In genomic region chr5:125403481-125404465, GRCm38 (mm10) we compare ENCODE assay signal across 8 mouse cellular contexts. TPM values are rescaled to one million over a fixed set of nuclear protein-coding genes. Genes with fewer than 3 reads are reported as not detected.
DNase-seq lines count a peak whose midpoint lies in the region; ATAC-seq lines count a peak whose summit lies in the region.

No protein-coding gene starts in this region.

- H3K9me3 ChIP-seq in megakaryocyte, embryonic 14.5 days, result no peaks in the 10 kb centered on the region
- H3K9me3 ChIP-seq in kidney, embryonic 14.5 days (ENCODE audit: control insufficient read depth, low read length), result no peaks in the 10 kb centered on the region
- H3K9me3 ChIP-seq in liver, embryonic 11.5 days (ENCODE audit: control insufficient read depth, low read length), result no peaks in the 10 kb centered on the region
- no peaks in the 10 kb centered on the region for H3K9me3 ChIP-seq in neural tube, embryonic 11.5 days (ENCODE audit: control insufficient read depth, low read length)

- peak; percentile 70 to 76 for DNase-seq in cerebellum, postnatal 36 days
- DNase-seq in heart, adult 8-10 months (ENCODE audit: low spot score), result peak; percentile 82
- peak; percentile 82 for DNase-seq in liver, embryonic 11.5 days (ENCODE audit: low spot score)
- peak; percentile 80 for DNase-seq in neural tube, embryonic 11.5 days (ENCODE audit: low spot score)
- DNase-seq in testis, postnatal 10 days (ENCODE audit: low spot score), result peak; percentile 77

- ATAC-seq in megakaryocyte, adult 5-6 weeks (ENCODE audit: poor library complexity, severe bottlenecking), result no peak
- ATAC-seq in kidney, embryonic 14.5 days (ENCODE audit: low FRiP score, low TSS enrichment), result no peak
- ATAC-seq in liver, embryonic 11.5 days (replicated peaks; ENCODE audit: low FRiP score), result 0 out of 2 replicates have a peak, but pooled peaks have one; percentile 23
- no peak for ATAC-seq in neural tube, embryonic 11.5 days (ENCODE audit: insufficient read depth, low FRiP score, low TSS enrichment)

- H3K4me3 ChIP-seq in megakaryocyte, embryonic 14.5 days (replicated peaks), result peak overlapping the region; percentile 97
- peak overlapping the region; percentile 72 for H3K4me3 ChIP-seq in kidney, embryonic 14.5 days (ENCODE audit: low read length)
- H3K4me3 ChIP-seq in liver, embryonic 11.5 days (ENCODE audit: low read depth, low read length), result peak overlapping the region; percentile 71
- H3K4me3 ChIP-seq in neural tube, embryonic 11.5 days (ENCODE audit: low read depth, low read length), result peak overlapping the region; percentile 28

- H3K27ac ChIP-seq in kidney, embryonic 14.5 days (ENCODE audit: low read depth, low read length), result no peak overlapping the region
- H3K27ac ChIP-seq in liver, embryonic 11.5 days (ENCODE audit: low read depth, low read length), result no peak overlapping the region
- H3K27ac ChIP-seq in neural tube, embryonic 11.5 days (ENCODE audit: low read depth, low read length), result no peak overlapping the region

- 15% methylated on average over 31 of the region's 31 CpGs for WGBS in kidney, embryonic 14.5 days
- 16% methylated on average over 31 of the region's 31 CpGs for WGBS in liver, embryonic 11.5 days
- 16% methylated on average over 31 of the region's 31 CpGs for whole genome bisulfite sequencing in neural tube, embryonic 11.5 days

- peaks cover 47% of the 10 kb centered on the region for H3K4me1 ChIP-seq in megakaryocyte, embryonic 14.5 days
- peaks cover 5% of the 10 kb centered on the region for H3K4me1 ChIP-seq in kidney, embryonic 14.5 days (ENCODE audit: control insufficient read depth, insufficient read depth, low read length)
- H3K4me1 ChIP-seq in liver, embryonic 11.5 days (replicated peaks; ENCODE audit: control insufficient read depth, insufficient read depth, low read length), result peaks cover 20% of the 10 kb centered on the region
- H3K4me1 ChIP-seq in neural tube, embryonic 11.5 days (ENCODE audit: control insufficient read depth, insufficient read depth, low read length), result peaks cover 3% of the 10 kb centered on the region; the same call in 1 of the 2 replicates

- peaks cover 12% of the 10 kb centered on the region for H3K27me3 ChIP-seq in megakaryocyte, embryonic 14.5 days (replicated peaks)
- H3K27me3 ChIP-seq in kidney, embryonic 14.5 days (ENCODE audit: control insufficient read depth, insufficient read depth, low read length), result no peaks in the 10 kb centered on the region
- H3K27me3 ChIP-seq in liver, embryonic 11.5 days (replicated peaks; ENCODE audit: control insufficient read depth, insufficient read depth, low read length), result no peaks in the 10 kb centered on the region
- H3K27me3 ChIP-seq in neural tube, embryonic 11.5 days (ENCODE audit: control insufficient read depth, insufficient read depth, low read length), result no peaks in the 10 kb centered on the region

- peak overlapping the region; percentile 47; the same call in 1 of the 2 replicates for H3K9ac ChIP-seq in kidney, embryonic 14.5 days (ENCODE audit: low read depth, low read length)
- peak overlapping the region; percentile 58 for H3K9ac ChIP-seq in liver, embryonic 11.5 days (ENCODE audit: low read depth, low read length)
- no peak overlapping the region for H3K9ac ChIP-seq in neural tube, embryonic 11.5 days (ENCODE audit: low read length)

- peak overlapping the region; percentile 90 for H3K4me2 ChIP-seq in kidney, embryonic 14.5 days (replicated peaks; ENCODE audit: low read depth, low read length)
- H3K4me2 ChIP-seq in liver, embryonic 11.5 days, result peak overlapping the region; percentile 96
- H3K4me2 ChIP-seq in neural tube, embryonic 11.5 days (ENCODE audit: low read depth), result peak overlapping the region; percentile 45

- H3K36me3 ChIP-seq in megakaryocyte, embryonic 14.5 days (replicated peaks; ENCODE audit: low read length), result no peaks in the 10 kb centered on the region
- H3K36me3 ChIP-seq in kidney, embryonic 14.5 days (ENCODE audit: control insufficient read depth, insufficient read depth, low read length), result no peaks in the 10 kb centered on the region
- H3K36me3 ChIP-seq in liver, embryonic 11.5 days (ENCODE audit: control insufficient read depth, insufficient read depth, low read length), result no peaks in the 10 kb centered on the region
- H3K36me3 ChIP-seq in neural tube, embryonic 11.5 days (ENCODE audit: control insufficient read depth, insufficient read depth, low read length), result no peaks in the 10 kb centered on the region

RNA-seq across cellular contexts. Expression of gene Ubc, which starts 13.8 kb away (rescaled TPM):
- 71.3 and 127 TPM in 2 replicates for polyA plus RNA-seq in megakaryocyte, embryonic 14.5 days (2012; ENCODE audit: insufficient read depth, low replicate concordance)
- total RNA-seq in megakaryocyte, adult 5-6 weeks (2015), result 260 and 265 TPM in 2 replicates
- 355 and 414 TPM in 2 replicates for total RNA-seq in megakaryocyte, adult 5-6 weeks (2017)
- total RNA-seq in heart, adult 8-10 months (2022), result 1,000 to 10,000 TPM in 2 of 4 experiments, 100 to 1,000 TPM in 2; 839 to 1,234 (median 1,027) TPM
- polyA plus RNA-seq in kidney, embryonic 14.5 days (2014; fragmentation: Nextera tagmentation; extraction: Ambion mirVana), result 715 and 1,051 TPM in 2 replicates
- 772 and 827 TPM in 2 replicates for polyA plus RNA-seq in liver, embryonic 11.5 days (2014; fragmentation: Nextera tagmentation; extraction: Ambion mirVana)
- polyA plus RNA-seq in neural tube, embryonic 11.5 days (2014; fragmentation: Nextera tagmentation; extraction: Ambion mirVana), result 1,090 and 1,143 TPM in 2 replicates

RNA-seq across cellular contexts. Expression of gene Gm10382, which starts 14.7 kb away (rescaled TPM):
- polyA plus RNA-seq in megakaryocyte, embryonic 14.5 days (2012; ENCODE audit: insufficient read depth, low replicate concordance), result 0.53 and 1.9 TPM in 2 replicates
- not detected in 2 replicates for total RNA-seq in megakaryocyte, adult 5-6 weeks (2015)
- total RNA-seq in megakaryocyte, adult 5-6 weeks (2017), result 0.11 TPM in 1 of 2 replicates, not detected in the other
- not detected for total RNA-seq in heart, adult 8-10 months (2022)
- polyA plus RNA-seq in kidney, embryonic 14.5 days (2014; fragmentation: Nextera tagmentation; extraction: Ambion mirVana), result 0.16 and 0.41 TPM in 2 replicates
- 0.18 and 0.34 TPM in 2 replicates for polyA plus RNA-seq in liver, embryonic 11.5 days (2014; fragmentation: Nextera tagmentation; extraction: Ambion mirVana)
- polyA plus RNA-seq in neural tube, embryonic 11.5 days (2014; fragmentation: Nextera tagmentation; extraction: Ambion mirVana), result 0.46 TPM in 1 of 2 replicates, not detected in the other

RNA-seq across cellular contexts. Expression of gene Dhx37, which starts 30.1 kb away (rescaled TPM):
- polyA plus RNA-seq in megakaryocyte, embryonic 14.5 days (2012; ENCODE audit: insufficient read depth, low replicate concordance), result 14.4 and 23.5 TPM in 2 replicates
- 6.6 and 13.9 TPM in 2 replicates for total RNA-seq in megakaryocyte, adult 5-6 weeks (2015)
- 15.7 and 29.0 TPM in 2 replicates for total RNA-seq in megakaryocyte, adult 5-6 weeks (2017)
- total RNA-seq in heart, adult 8-10 months (2022), result 10 to 100 TPM; 11.8 to 14.2 (median 12.6) TPM
- polyA plus RNA-seq in kidney, embryonic 14.5 days (2014; fragmentation: Nextera tagmentation; extraction: Ambion mirVana), result 7.7 and 14.4 TPM in 2 replicates
- polyA plus RNA-seq in liver, embryonic 11.5 days (2014; fragmentation: Nextera tagmentation; extraction: Ambion mirVana), result 18.5 and 19.4 TPM in 2 replicates
- polyA plus RNA-seq in neural tube, embryonic 11.5 days (2014; fragmentation: Nextera tagmentation; extraction: Ambion mirVana), result 11.1 and 13.4 TPM in 2 replicates

RNA-seq across cellular contexts. Expression of gene Bri3bp, which starts 37.6 kb away (rescaled TPM):
- polyA plus RNA-seq in megakaryocyte, embryonic 14.5 days (2012; ENCODE audit: insufficient read depth, low replicate concordance), result 36.3 and 36.5 TPM in 2 replicates
- 46.8 and 49.2 TPM in 2 replicates for total RNA-seq in megakaryocyte, adult 5-6 weeks (2015)
- total RNA-seq in megakaryocyte, adult 5-6 weeks (2017), result 19.7 and 26.3 TPM in 2 replicates
- 10 to 100 TPM; 44.4 to 61.8 (median 45.5) TPM for total RNA-seq in heart, adult 8-10 months (2022)
- 29.6 and 39.8 TPM in 2 replicates for polyA plus RNA-seq in kidney, embryonic 14.5 days (2014; fragmentation: Nextera tagmentation; extraction: Ambion mirVana)
- polyA plus RNA-seq in liver, embryonic 11.5 days (2014; fragmentation: Nextera tagmentation; extraction: Ambion mirVana), result 63.6 and 67.9 TPM in 2 replicates
- polyA plus RNA-seq in neural tube, embryonic 11.5 days (2014; fragmentation: Nextera tagmentation; extraction: Ambion mirVana), result 33.7 and 38.0 TPM in 2 replicates

Comparison
In these comparisons a context has a peak if more than half of its experiments do, and no peak if none do; other contexts are left out.
1. H3K4me3 ChIP-seq: peak in every context shown above with its lines; median percentile 97 in megakaryocyte, embryonic 14.5 days; 72 in kidney, embryonic 14.5 days; 71 in liver, embryonic 11.5 days; 28 in neural tube, embryonic 11.5 days.
2. H3K4me2 ChIP-seq: peak in every context shown above with its lines; median percentile 96 in liver, embryonic 11.5 days; 90 in kidney, embryonic 14.5 days; 45 in neural tube, embryonic 11.5 days.